Mouse (Mus musculus): ENCODE data around the gene Tmem109. TPM values are rescaled to one million over a fixed set of nuclear protein-coding genes. Genes with fewer than 3 reads are reported as not detected.

The Tmem109 gene
- polyA plus RNA-seq (2012; rRNA removed): 40.8 and 44.3 TPM in 2 replicates

GRCm38 (mm10) chr19:10881426-10882154, at the start of gene Tmem109:
Gene Tmem109 (minus strand): TSS chr19:10882001.

GRCm38 (mm10) chr19:10920532-10920931, 38.7 kb upstream of the Tmem109 start, which contains the start of gene Zp1:
Gene Zp1 (minus strand): TSS chr19:10920632.

GRCm38 (mm10) chr19:10895016-10895528, 13.3 kb upstream of the Tmem109 start, which contains the start of gene Prpf19:
Gene Prpf19 (plus strand): TSS chr19:10895231.

GRCm38 (mm10) chr19:10869886-10870527, 11.8 kb downstream of the Tmem109 start, which contains the start of gene Tmem132a:
Gene Tmem132a (minus strand): TSS chr19:10869940.

DNA sequence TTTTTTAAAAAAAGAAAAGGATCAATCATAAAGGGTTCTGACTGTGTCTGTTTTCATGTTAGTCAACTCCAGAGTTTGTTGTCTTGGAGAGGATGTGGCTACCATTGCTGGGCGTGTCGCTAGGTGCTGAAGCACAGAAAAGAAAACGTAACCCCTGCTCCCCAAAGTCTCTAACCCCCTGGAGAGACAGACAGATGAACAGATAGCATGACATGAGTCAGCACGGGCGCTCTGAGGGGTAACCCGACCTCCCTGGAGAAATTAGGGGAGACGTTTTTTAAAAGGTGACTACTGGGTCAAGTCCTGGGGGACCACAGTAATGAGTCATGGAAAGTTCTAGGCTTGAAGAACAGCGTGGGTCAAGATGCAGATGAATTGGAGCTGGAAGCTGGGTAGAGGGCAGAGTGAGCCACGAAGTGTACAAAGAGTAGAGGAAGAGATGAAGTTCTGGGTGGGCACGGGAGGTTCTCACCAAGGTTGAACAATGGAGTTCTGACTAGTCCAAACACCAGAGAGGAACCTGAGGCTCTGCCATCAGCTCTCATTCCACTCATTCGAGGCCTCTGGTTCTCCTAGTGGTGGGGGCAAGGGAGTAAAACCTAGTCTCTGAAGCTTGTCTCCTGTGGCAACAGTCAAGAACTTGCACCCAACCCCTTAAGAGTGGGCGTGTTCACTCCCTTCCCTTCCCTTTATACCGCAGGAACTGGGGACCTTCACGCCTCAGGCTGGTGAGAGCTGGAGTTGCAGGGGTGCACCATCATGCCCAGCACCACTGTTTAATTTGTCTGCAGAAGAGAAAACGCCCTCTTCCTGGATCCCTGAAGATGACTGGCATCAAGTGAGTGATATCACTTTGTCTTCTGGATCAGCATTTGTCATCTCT, 42.5 kb downstream of the Tmem109 start, which contains the start of gene Slc15a3:
Slc15a3 (plus strand) TSS at position 718 of the 883 bp plus-strand sequence.

GRCm38 (mm10) chr19:10829436-10830175, 52.2 kb downstream of the Tmem109 start, which contains the start of gene Cd6:
Gene Cd6 (minus strand): TSS chr19:10830058.

Other genes with a start within 250 kb of the Tmem109 start
- 2.3 and 3.2 TPM in 2 replicates for gene Vwce, start 247.8 kb downstream of the Tmem109 start, polyA plus RNA-seq (2012; rRNA removed)
- gene Pga5, start 203.9 kb downstream of the Tmem109 start, polyA plus RNA-seq (2012; rRNA removed): 0.05 TPM in 1 of 2 replicates, not detected in the other
- 19.8 and 21.0 TPM in 2 replicates for gene Vps37c, start 193.3 kb downstream of the Tmem109 start, polyA plus RNA-seq (2012; rRNA removed)
- gene Cd5, start 143.0 kb downstream of the Tmem109 start, polyA plus RNA-seq (2012; rRNA removed): 0.13 and 0.15 TPM in 2 replicates
- gene Cd6, start 51.9 kb downstream of the Tmem109 start, polyA plus RNA-seq (2012; rRNA removed): 0.03 and 0.06 TPM in 2 replicates
- gene Slc15a3, start 42.3 kb downstream of the Tmem109 start, polyA plus RNA-seq (2012; rRNA removed): 0.78 and 0.83 TPM in 2 replicates
- 219 and 221 TPM in 2 replicates for gene Tmem132a, start 12.1 kb downstream of the Tmem109 start, polyA plus RNA-seq (2012; rRNA removed)
- gene Prpf19, start 13.2 kb upstream of the Tmem109 start, polyA plus RNA-seq (2012; rRNA removed): 336 and 337 TPM in 2 replicates
- gene Zp1, start 38.6 kb upstream of the Tmem109 start, polyA plus RNA-seq (2012; rRNA removed): 0.47 and 0.65 TPM in 2 replicates
- 0.28 and 0.31 TPM in 2 replicates for gene Ptgdr2, start 55.2 kb upstream of the Tmem109 start, polyA plus RNA-seq (2012; rRNA removed)
- gene Ccdc86, start 67.3 kb upstream of the Tmem109 start, polyA plus RNA-seq (2012; rRNA removed): 4.7 and 5.0 TPM in 2 replicates
- not detected in 2 replicates for gene Ms4a10, start 92.7 kb upstream of the Tmem109 start, polyA plus RNA-seq (2012; rRNA removed)
- gene Ms4a15, start 111.2 kb upstream of the Tmem109 start, polyA plus RNA-seq (2012; rRNA removed): 0.95 and 2.3 TPM in 2 replicates
- gene Ms4a18, start 136.0 kb upstream of the Tmem109 start, polyA plus RNA-seq (2012; rRNA removed): not detected in 2 replicates
- 0.06 and 0.07 TPM in 2 replicates for gene Ms4a8a, start 199.1 kb upstream of the Tmem109 start, polyA plus RNA-seq (2012; rRNA removed)
- not detected in 2 replicates for gene 1700017D01Rik, start 248.9 kb upstream of the Tmem109 start, polyA plus RNA-seq (2012; rRNA removed)